Mouse (Mus musculus): ENCODE measurements around the gene Arl5a.
A peak's percentile ranks its signal among the peaks of the same experiment; 100 is the strongest.

Arl5a gene

GRCm38 (mm10) chr2:52424747-52425522 is at the start of gene Arl5a:
TSS of gene Arl5a (minus strand) at chr2:52424901.
- peak; percentile 82 for DNase-seq (ENCODE audit: extremely low read depth, insufficient read length, low spot score)

- no peak for DNase-seq (ENCODE audit: extremely low read depth, insufficient read length, low spot score)
Observed at GRCm38 (mm10) chr2:52471545-52472291, 47.0 kb upstream of the Arl5a start.

- DNase-seq (ENCODE audit: extremely low read depth, insufficient read length, low spot score), result no peak
Observed at GRCm38 (mm10) chr2:52470044-52470560, 45.4 kb upstream of the Arl5a start.

GRCm38 (mm10) chr2:52467629-52468028 is 42.9 kb upstream of the Arl5a start:
- no peak for DNase-seq (ENCODE audit: extremely low read depth, insufficient read length, low spot score)

GRCm38 (mm10) chr2:52461206-52461967 is 36.7 kb upstream of the Arl5a start:
- no peak for DNase-seq (ENCODE audit: extremely low read depth, insufficient read length, low spot score)

GRCm38 (mm10) chr2:52455606-52456479 is 31.1 kb upstream of the Arl5a start:
- DNase-seq (ENCODE audit: extremely low read depth, insufficient read length, low spot score), result peak; percentile 9

GRCm38 (mm10) chr2:52449818-52450217 is 25.1 kb upstream of the Arl5a start:
- no peak for DNase-seq (ENCODE audit: extremely low read depth, insufficient read length, low spot score)

GRCm38 (mm10) chr2:52448916-52449315 is 24.2 kb upstream of the Arl5a start:
- DNase-seq (ENCODE audit: extremely low read depth, insufficient read length, low spot score), result no peak

GRCm38 (mm10) chr2:52446648-52447047 is 21.9 kb upstream of the Arl5a start:
- DNase-seq (ENCODE audit: extremely low read depth, insufficient read length, low spot score), result no peak

- DNase-seq (ENCODE audit: extremely low read depth, insufficient read length, low spot score), result no peak
Observed at GRCm38 (mm10) chr2:52442125-52442524, 17.4 kb upstream of the Arl5a start.

- no peak for DNase-seq (ENCODE audit: extremely low read depth, insufficient read length, low spot score)
Observed at GRCm38 (mm10) chr2:52440420-52441015, 15.8 kb upstream of the Arl5a start.

- no peak for DNase-seq (ENCODE audit: extremely low read depth, insufficient read length, low spot score)
Observed at GRCm38 (mm10) chr2:52438437-52438836, 13.7 kb upstream of the Arl5a start.

- DNase-seq (ENCODE audit: extremely low read depth, insufficient read length, low spot score), result peak; percentile 36
Observed at GRCm38 (mm10) chr2:52438013-52438412, 13.3 kb upstream of the Arl5a start.

GRCm38 (mm10) chr2:52435919-52436632 is 11.4 kb upstream of the Arl5a start:
- no peak for DNase-seq (ENCODE audit: extremely low read depth, insufficient read length, low spot score)

GRCm38 (mm10) chr2:52433365-52433764 is 8.7 kb upstream of the Arl5a start:
- no peak for DNase-seq (ENCODE audit: extremely low read depth, insufficient read length, low spot score)

GRCm38 (mm10) chr2:52427383-52427782 is 2.7 kb upstream of the Arl5a start:
- DNase-seq (ENCODE audit: extremely low read depth, insufficient read length, low spot score), result no peak

- DNase-seq (ENCODE audit: extremely low read depth, insufficient read length, low spot score), result no peak
Observed at GRCm38 (mm10) chr2:52426041-52426440, 1.3 kb upstream of the Arl5a start.

- no peak for DNase-seq (ENCODE audit: extremely low read depth, insufficient read length, low spot score)
Observed at GRCm38 (mm10) chr2:52425523-52425795, 758 bp upstream of the Arl5a start.

GRCm38 (mm10) chr2:52424248-52424728 is 413 bp downstream of the Arl5a start:
- DNase-seq (ENCODE audit: extremely low read depth, insufficient read length, low spot score), result peak; percentile 73
